Mouse (Mus musculus) intestine, embryonic 15.5 days (tissue): ENCODE results near the gene Pramef6. TPM values are rescaled to one million over a fixed set of nuclear protein-coding genes. Genes with fewer than 3 reads are reported as not detected.
"Not testable (repeated sequence)": the region's sequence is repeated elsewhere in the genome, so short reads cannot be mapped to it uniquely, and the experiment has no call there.

ENCODE experiments used
- ATAC-seq: fragments of 200-750 bp; cut with Nextera tagmentation; 2 replicates; pipeline ENCODE4 v1.8.0; 2017; ENCODE audit warnings: moderate TSS enrichment, moderate library complexity
- H3K27ac ChIP-seq: fragments of 300-500 bp; sonication (generic); 2 replicates; pipeline ENCODE4 v1.5.1; 2015; ENCODE audit warnings: mild to moderate bottlenecking, inconsistent platforms
- H3K27me3 ChIP-seq: fragments of 300-500 bp; sonication (generic); replicated peaks from 2 replicates; pipeline ENCODE4 v1.6.1; 2015; ENCODE audit warnings: inconsistent platforms
- H3K36me3 ChIP-seq: fragments of 300-500 bp; sonication (generic); 2 replicates; pipeline ENCODE4 v1.6.1; 2015; ENCODE audit warnings: inconsistent platforms
- H3K4me1 ChIP-seq: fragments of 300-500 bp; sonication (generic); replicated peaks from 2 replicates; pipeline ENCODE4 v1.6.1; 2015; ENCODE audit warnings: inconsistent platforms
- H3K4me2 ChIP-seq: fragments of 300-500 bp; sonication (generic); replicated peaks from 2 replicates; pipeline ENCODE4 v1.6.1; 2015; ENCODE audit warnings: mild to moderate bottlenecking, inconsistent platforms
- H3K4me3 ChIP-seq: fragments of 300-500 bp; sonication (generic); replicated peaks from 2 replicates; pipeline ENCODE4 v1.5.1; 2015; ENCODE audit warnings: inconsistent platforms
- H3K9ac ChIP-seq: fragments of 300-500 bp; sonication (generic); 2 replicates; pipeline ENCODE4 v1.6.1; 2015; ENCODE audit warnings: inconsistent platforms
- H3K9me3 ChIP-seq: fragments of 300-500 bp; sonication (generic); 2 replicates; pipeline ENCODE4 v1.6.1; 2016; ENCODE audit warnings: inconsistent platforms
- WGBS: fragments of 180-500 bp; shearing (Covaris S2); methylation state at CpG from one replicate; pipeline ENCODE4 v1.1.7; 2015; 5-methylcytosine and 5-hydroxymethylcytosine counted together
- polyA plus RNA-seq: library from polyadenylated mRNA; unstranded; fragments of >200 nt; fragmentation: Nextera tagmentation; extraction: Ambion mirVana; gene quantifications from 2 replicates; pipeline ENCODE4 v1.2.1, GENCODE M21; 2015

Pramef6 gene
- polyA plus RNA-seq: not detected in 2 replicates

DNA sequence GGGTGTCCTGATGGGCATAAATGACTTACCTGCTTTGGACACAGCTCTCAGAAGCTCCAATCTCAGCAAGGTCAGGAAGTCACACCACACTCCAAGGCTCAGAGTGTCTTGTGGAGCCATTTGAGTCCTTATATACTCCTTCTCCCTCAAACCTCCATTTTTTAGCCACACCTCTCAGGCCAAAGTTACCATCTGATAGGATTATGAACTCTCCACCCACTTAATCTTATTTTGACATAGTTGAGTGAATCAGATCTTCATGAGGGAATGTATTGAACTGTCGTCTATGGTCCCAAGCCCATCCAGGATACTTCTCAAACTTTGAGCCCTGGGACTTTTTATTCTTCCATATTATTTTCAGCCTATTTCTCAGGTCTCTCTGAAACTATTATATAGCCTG lies at the start of gene Pramef6:
TSS of gene Pramef6 (minus strand) at position 101 of the 400 bp plus-strand sequence.
- H3K9ac ChIP-seq, H3K27me3 ChIP-seq, H3K9me3 ChIP-seq, H3K36me3 ChIP-seq, H3K4me3 ChIP-seq, ATAC-seq, H3K4me2 ChIP-seq, H3K4me1 ChIP-seq, H3K27ac ChIP-seq: not testable (repeated sequence)
- 87% methylated on average over 1 of the region's 1 CpGs for WGBS

DNA sequence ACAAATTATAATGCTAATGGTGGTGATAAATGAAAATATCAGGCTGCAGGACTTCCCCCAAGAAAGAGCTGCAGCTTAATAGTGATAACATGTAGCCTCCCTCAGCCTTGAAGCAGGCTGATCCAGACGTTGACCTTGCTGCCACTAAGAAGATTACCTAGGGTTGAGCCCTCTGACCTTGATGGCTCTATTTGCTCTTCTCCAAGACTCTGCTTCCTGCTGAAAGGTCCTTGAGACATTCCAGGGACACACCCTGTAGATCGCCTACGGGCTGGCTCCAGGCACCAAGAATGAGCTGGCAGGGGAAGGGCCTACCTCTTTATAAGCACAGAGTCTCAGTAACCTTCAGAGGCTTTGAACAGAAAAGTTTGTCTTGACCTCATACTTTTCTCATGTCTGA lies 5.8 kb downstream of the Pramef6 start:
- H3K4me2 ChIP-seq, H3K4me3 ChIP-seq, H3K9me3 ChIP-seq, ATAC-seq, H3K27ac ChIP-seq, H3K9ac ChIP-seq, H3K4me1 ChIP-seq, H3K36me3 ChIP-seq, H3K27me3 ChIP-seq: not testable (repeated sequence)
- WGBS: 75% methylated on average over 3 of the region's 3 CpGs

DNA sequence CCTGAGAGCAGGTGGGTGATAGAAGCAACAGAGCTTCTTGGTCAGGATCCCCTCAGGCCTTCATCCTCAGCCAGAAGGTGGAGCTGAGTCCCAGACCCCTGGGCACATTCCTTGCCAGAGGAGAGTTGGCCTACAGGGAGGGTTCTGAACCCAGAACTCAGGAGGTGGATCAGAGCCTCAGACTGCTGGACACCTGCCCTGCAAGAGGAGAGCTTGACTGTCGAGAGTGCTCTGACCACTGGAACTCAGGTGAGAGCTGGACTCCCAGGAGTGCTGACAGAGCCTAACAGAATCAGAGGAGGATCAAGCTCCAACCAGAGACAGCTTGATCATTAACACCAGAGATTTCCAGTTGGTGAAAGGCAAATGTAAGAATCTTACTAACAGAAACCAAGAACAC lies 17.8 kb downstream of the Pramef6 start:
- H3K4me2 ChIP-seq, H3K4me1 ChIP-seq: not testable (repeated sequence)
- 68% methylated on average over 1 of the region's 1 CpGs for WGBS

DNA sequence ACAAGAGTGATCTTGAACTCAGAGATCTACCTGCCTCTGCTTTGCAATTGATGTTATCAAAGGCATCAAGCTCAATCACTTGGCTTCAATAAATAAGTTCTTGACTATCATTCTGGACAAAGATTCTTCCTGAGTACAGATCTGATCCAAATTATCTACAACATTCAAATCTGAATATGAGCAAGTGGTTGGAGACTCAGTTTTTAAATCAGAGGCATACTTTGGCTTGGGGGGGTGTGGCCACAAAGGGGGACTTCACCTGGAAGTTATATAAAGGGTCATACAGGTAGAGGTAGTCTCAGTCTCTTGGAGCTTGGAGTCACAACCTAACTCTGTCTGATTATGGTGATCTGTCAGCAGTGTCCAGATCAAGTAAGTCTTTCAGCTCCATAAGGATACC lies 54.0 kb downstream of the Pramef6 start, which contains the start of gene Gm13103:
TSS of gene Gm13103 (plus strand) at position 301 of the 400 bp plus-strand sequence.
- not testable (repeated sequence) for H3K4me1 ChIP-seq, H3K27me3 ChIP-seq, H3K4me3 ChIP-seq, ATAC-seq, H3K9me3 ChIP-seq, H3K36me3 ChIP-seq, H3K27ac ChIP-seq, H3K4me2 ChIP-seq, H3K9ac ChIP-seq

More for the DNA sequence above, 17.8 kb downstream of the Pramef6 start:
- H3K27ac ChIP-seq, H3K9me3 ChIP-seq, H3K27me3 ChIP-seq, ATAC-seq, H3K4me3 ChIP-seq, H3K36me3 ChIP-seq, H3K9ac ChIP-seq: not testable (repeated sequence)

Other genes starting within 250 kb of the Pramef6 start
- not detected in 2 replicates for gene Gm13088, start 243.1 kb downstream of the Pramef6 start, polyA plus RNA-seq
- not detected in 2 replicates for gene Gm13089, start 197.7 kb downstream of the Pramef6 start, polyA plus RNA-seq
- gene Gm13078, start 180.9 kb downstream of the Pramef6 start, polyA plus RNA-seq: not detected in 2 replicates
- gene Gm13023, start 111.0 kb downstream of the Pramef6 start, polyA plus RNA-seq: not detected in 2 replicates
- not detected in 2 replicates for gene Gm13084, start 84.3 kb downstream of the Pramef6 start, polyA plus RNA-seq
- gene Gm13103, start 53.9 kb downstream of the Pramef6 start, polyA plus RNA-seq: not detected in 2 replicates
- not detected in 2 replicates for gene Pramef25, start 50.6 kb upstream of the Pramef6 start, polyA plus RNA-seq
- not detected in 2 replicates for gene Gm13101, start 66.6 kb upstream of the Pramef6 start, polyA plus RNA-seq
- gene Pramef17, start 94.0 kb upstream of the Pramef6 start, polyA plus RNA-seq: not detected in 2 replicates
- gene Pramel4, start 158.7 kb upstream of the Pramef6 start, polyA plus RNA-seq: not detected in 2 replicates
- gene Gm13102, start 206.1 kb upstream of the Pramef6 start, polyA plus RNA-seq: not detected in 2 replicates